Mouse (Mus musculus): ENCODE data around the gene Aars2. TPM values are rescaled to one million over a fixed set of nuclear protein-coding genes. Genes with fewer than 3 reads are reported as not detected.
A peak's percentile ranks its signal among the peaks of the same experiment; 100 is the strongest.

Gene Aars2
- polyA plus RNA-seq, 1 experiment from 2014 or later: 24.2 TPM

GRCm38 (mm10) chr17:45503301-45503973 lies 3.2 kb upstream of the Aars2 start:
- no peak overlapping the region for H3K9ac ChIP-seq (replicated peaks)
- peaks cover 9% of the 10 kb centered on the region for H3K4me1 ChIP-seq
- H3K4me3 ChIP-seq: no peak overlapping the region
- H3K9me3 ChIP-seq: no peaks in the 10 kb centered on the region
- H3K27ac ChIP-seq (replicated peaks): no peak overlapping the region
- no peak overlapping the region for H3K4me2 ChIP-seq (replicated peaks)
- 0 out of 2 replicates have a peak, but pooled peaks cover 5% of the 10 kb centered on the region for H3K27me3 ChIP-seq
- ATAC-seq (ENCODE audit: low FRiP score, low read depth): no peak
- 0 out of 2 replicates have a peak, but pooled peaks cover 2% of the 10 kb centered on the region for H3K36me3 ChIP-seq
- 58% methylated on average over 5 of the region's 5 CpGs for WGBS

GRCm38 (mm10) chr17:45505941-45506465 lies 638 bp upstream of the Aars2 start:
- 79% methylated on average over 6 of the region's 6 CpGs for WGBS

GRCm38 (mm10) chr17:45510871-45511270 lies 4.2 kb downstream of the Aars2 start:
- H3K9ac ChIP-seq (replicated peaks): no peak overlapping the region
- peaks cover 9% of the 10 kb centered on the region for H3K4me1 ChIP-seq
- no peak overlapping the region for H3K4me3 ChIP-seq
- H3K36me3 ChIP-seq: peaks cover 24% of the 10 kb centered on the region
- no peaks in the 10 kb centered on the region for H3K27me3 ChIP-seq
- no peaks in the 10 kb centered on the region for H3K9me3 ChIP-seq
- WGBS: 96% methylated on average over 4 of the region's 4 CpGs
- no peak overlapping the region for H3K27ac ChIP-seq (replicated peaks)
- no peak for ATAC-seq (ENCODE audit: low FRiP score, low read depth)
- no peak overlapping the region for H3K4me2 ChIP-seq (replicated peaks)

More at GRCm38 (mm10) chr17:45505941-45506465, 638 bp upstream of the Aars2 start:
- Histone ChIP-seq H3K9me3 (no peaks in the 10 kb centered on the region), H3K4me2 (replicated peaks) (0 out of 2 replicates have a peak overlapping the region, but pooled peaks have one; percentile 49), H3K9ac (replicated peaks) (no peak overlapping the region; the same call in 1 of the 2 replicates), H3K4me1 (peaks cover 9% of the 10 kb centered on the region), H3K4me3 (no peak overlapping the region; the same call in 1 of the 2 replicates), H3K36me3 (peaks cover 21% of the 10 kb centered on the region), H3K27ac (replicated peaks) (no peak overlapping the region), H3K27me3 (0 out of 2 replicates have a peak, but pooled peaks cover 5% of the 10 kb centered on the region)
- peak; percentile 39 for ATAC-seq (ENCODE audit: low FRiP score, low read depth)

GRCm38 (mm10) chr17:45511757-45512156 lies 5.1 kb downstream of the Aars2 start:
- Histone ChIP-seq H3K9ac (replicated peaks) (no peak overlapping the region), H3K27ac (replicated peaks) (no peak overlapping the region), H3K27me3 (no peaks in the 10 kb centered on the region), H3K9me3 (no peaks in the 10 kb centered on the region), H3K4me1 (peaks cover 7% of the 10 kb centered on the region), H3K4me2 (replicated peaks) (no peak overlapping the region), H3K36me3 (peaks cover 24% of the 10 kb centered on the region), H3K4me3 (no peak overlapping the region)
- ATAC-seq (ENCODE audit: low FRiP score, low read depth): no peak
- WGBS: 92% methylated on average over 4 of the region's 4 CpGs

- H3K9me3 ChIP-seq: no peaks in the 10 kb centered on the region
- H3K27ac ChIP-seq (replicated peaks): no peak overlapping the region
- ATAC-seq (ENCODE audit: low FRiP score, low read depth): no peak
- no peak overlapping the region; the same call in 1 of the 2 replicates for H3K9ac ChIP-seq (replicated peaks)
- 43% methylated on average over 15 of the region's 15 CpGs for WGBS
- no peak overlapping the region for H3K4me3 ChIP-seq
- 0 out of 2 replicates have a peak, but pooled peaks cover 7% of the 10 kb centered on the region for H3K4me1 ChIP-seq
- no peaks in the 10 kb centered on the region for H3K27me3 ChIP-seq
- H3K4me2 ChIP-seq (replicated peaks): no peak overlapping the region
- peaks cover 33% of the 10 kb centered on the region for H3K36me3 ChIP-seq
Observed at GRCm38 (mm10) chr17:45515204-45515726, 8.6 kb downstream of the Aars2 start.

GRCm38 (mm10) chr17:45515806-45516205 lies 9.2 kb downstream of the Aars2 start:
- no peaks in the 10 kb centered on the region for H3K27me3 ChIP-seq
- H3K4me3 ChIP-seq: no peak overlapping the region
- ATAC-seq (ENCODE audit: low FRiP score, low read depth): no peak
- 0 out of 2 replicates have a peak, but pooled peaks cover 7% of the 10 kb centered on the region for H3K4me1 ChIP-seq
- H3K9ac ChIP-seq (replicated peaks): no peak overlapping the region; the same call in 1 of the 2 replicates
- no peak overlapping the region for H3K4me2 ChIP-seq (replicated peaks)
- peaks cover 35% of the 10 kb centered on the region for H3K36me3 ChIP-seq
- H3K27ac ChIP-seq (replicated peaks): no peak overlapping the region
- WGBS: 93% methylated on average over 10 of the region's 10 CpGs
- H3K9me3 ChIP-seq: no peaks in the 10 kb centered on the region

- no peak overlapping the region for H3K9ac ChIP-seq (replicated peaks)
- no peak overlapping the region for H3K4me2 ChIP-seq (replicated peaks)
- H3K27me3 ChIP-seq: no peaks in the 10 kb centered on the region
- 54% methylated on average over 8 of the region's 8 CpGs for WGBS
- H3K4me1 ChIP-seq: 0 out of 2 replicates have a peak, but pooled peaks cover 7% of the 10 kb centered on the region
- no peaks in the 10 kb centered on the region for H3K9me3 ChIP-seq
- ATAC-seq (ENCODE audit: low FRiP score, low read depth): 0 out of 2 replicates have a peak, but pooled peaks have one; percentile 34
- no peak overlapping the region for H3K4me3 ChIP-seq
- peaks cover 30% of the 10 kb centered on the region for H3K36me3 ChIP-seq
- no peak overlapping the region for H3K27ac ChIP-seq (replicated peaks)
Observed at GRCm38 (mm10) chr17:45516488-45516887, 9.8 kb downstream of the Aars2 start.

- H3K4me2 ChIP-seq (replicated peaks): no peak overlapping the region
- no peak for ATAC-seq (ENCODE audit: low FRiP score, low read depth)
- 94% methylated on average over 21 of the region's 21 CpGs for WGBS
- 0 out of 2 replicates have a peak, but pooled peaks cover under 1% of the 10 kb centered on the region for H3K27me3 ChIP-seq
- H3K4me3 ChIP-seq: no peak overlapping the region
- H3K4me1 ChIP-seq: 0 out of 2 replicates have a peak, but pooled peaks cover 7% of the 10 kb centered on the region
- peaks cover 30% of the 10 kb centered on the region for H3K36me3 ChIP-seq
- H3K9ac ChIP-seq (replicated peaks): no peak overlapping the region
- no peaks in the 10 kb centered on the region for H3K9me3 ChIP-seq
- H3K27ac ChIP-seq (replicated peaks): no peak overlapping the region
Observed at GRCm38 (mm10) chr17:45517135-45517534, 10.5 kb downstream of the Aars2 start.

GRCm38 (mm10) chr17:45517549-45518215 lies 11.0 kb downstream of the Aars2 start:
- Histone ChIP-seq H3K4me2 (replicated peaks) (no peak overlapping the region), H3K27me3 (peaks cover 4% of the 10 kb centered on the region; the same call in 1 of the 2 replicates), H3K4me1 (peaks cover 11% of the 10 kb centered on the region; the same call in 1 of the 2 replicates), H3K9me3 (no peaks in the 10 kb centered on the region), H3K27ac (replicated peaks) (no peak overlapping the region), H3K4me3 (no peak overlapping the region), H3K36me3 (peaks cover 30% of the 10 kb centered on the region), H3K9ac (replicated peaks) (no peak overlapping the region)
- WGBS: 91% methylated on average over 28 of the region's 28 CpGs
- no peak; the same call in 1 of the 2 replicates for ATAC-seq (ENCODE audit: low FRiP score, low read depth)

- no peak overlapping the region for H3K27ac ChIP-seq (replicated peaks)
- peaks cover 30% of the 10 kb centered on the region for H3K36me3 ChIP-seq
- H3K4me3 ChIP-seq: no peak overlapping the region
- no peaks in the 10 kb centered on the region for H3K9me3 ChIP-seq
- H3K4me1 ChIP-seq: peaks cover 19% of the 10 kb centered on the region; the same call in 1 of the 2 replicates
- H3K4me2 ChIP-seq (replicated peaks): no peak overlapping the region
- H3K27me3 ChIP-seq: peaks cover 9% of the 10 kb centered on the region
- 92% methylated on average over 12 of the region's 12 CpGs for WGBS
- H3K9ac ChIP-seq (replicated peaks): no peak overlapping the region
- ATAC-seq (ENCODE audit: low FRiP score, low read depth): no peak
Observed at GRCm38 (mm10) chr17:45518766-45519475, 12.3 kb downstream of the Aars2 start.

GRCm38 (mm10) chr17:45520136-45520535 lies 13.5 kb downstream of the Aars2 start:
- peaks cover 30% of the 10 kb centered on the region for H3K36me3 ChIP-seq
- no peak overlapping the region for H3K9ac ChIP-seq (replicated peaks)
- peaks cover 20% of the 10 kb centered on the region for H3K27me3 ChIP-seq
- peaks cover 19% of the 10 kb centered on the region; the same call in 1 of the 2 replicates for H3K4me1 ChIP-seq
- H3K4me2 ChIP-seq (replicated peaks): no peak overlapping the region
- ATAC-seq (ENCODE audit: low FRiP score, low read depth): no peak
- no peaks in the 10 kb centered on the region for H3K9me3 ChIP-seq
- H3K4me3 ChIP-seq: no peak overlapping the region
- 83% methylated on average over 11 of the region's 11 CpGs for WGBS
- H3K27ac ChIP-seq (replicated peaks): no peak overlapping the region
